Mouse (Mus musculus) midbrain, postnatal 0 days (tissue): ENCODE measurements around the gene Cnn2. TPM values are rescaled to one million over a fixed set of nuclear protein-coding genes. Genes with fewer than 3 reads are reported as not detected.
A peak's percentile ranks its signal among the peaks of the same experiment; 100 is the strongest.

Experiments used
- ATAC-seq: fragments of 200-750 bp; cut with Nextera tagmentation; 2 replicates; pipeline ENCODE4 v1.8.0; 2017; ENCODE audit warnings: moderate number of reproducible peaks, mild to moderate bottlenecking, moderate TSS enrichment, moderate library complexity; ENCODE audit not compliant: low FRiP score
- DNase-seq: peaks from one replicate; pipeline ENCODE4 v3.0.0-alpha.2; 2015; ENCODE audit warnings: low spot score
- H3K27ac ChIP-seq: fragments of 300-500 bp; sonication (generic); 2 replicates; pipeline ENCODE4 v1.5.1; 2014; ENCODE audit warnings: low read depth, mild to moderate bottlenecking, low read length, mixed read lengths
- H3K27me3 ChIP-seq: fragments of 300-500 bp; sonication (generic); 2 replicates; pipeline ENCODE4 v1.6.1; 2014; ENCODE audit warnings: low read length, control low read depth, mixed read lengths; ENCODE audit not compliant: insufficient read depth
- H3K36me3 ChIP-seq: fragments of 300-500 bp; sonication (generic); 2 replicates; pipeline ENCODE4 v1.6.1; 2014; ENCODE audit warnings: low read length, control low read depth, mixed read lengths; ENCODE audit not compliant: insufficient read depth
- H3K4me1 ChIP-seq: fragments of 300-500 bp; sonication (generic); 2 replicates; pipeline ENCODE4 v1.6.1; 2014; ENCODE audit warnings: mild to moderate bottlenecking, control low read depth, antibody characterized with exemption, low read length, mixed read lengths; ENCODE audit not compliant: insufficient read depth
- H3K4me2 ChIP-seq: fragments of 300-500 bp; sonication (generic); 2 replicates; pipeline ENCODE4 v1.6.1; 2014; ENCODE audit warnings: low read depth, mild to moderate bottlenecking, low read length, mixed read lengths; ENCODE audit not compliant: poor library complexity, severe bottlenecking
- H3K4me3 ChIP-seq: fragments of 300-500 bp; sonication (generic); 2 replicates; pipeline ENCODE4 v1.5.1; 2014; ENCODE audit warnings: low read depth, mild to moderate bottlenecking, low read length, moderate library complexity
- H3K9ac ChIP-seq: fragments of 300-500 bp; sonication (generic); replicated peaks from 2 replicates; pipeline ENCODE4 v1.6.1; 2014; ENCODE audit warnings: mild to moderate bottlenecking, low read length, moderate library complexity, mixed read lengths; ENCODE audit not compliant: poor library complexity, severe bottlenecking
- H3K9me3 ChIP-seq: fragments of 300-500 bp; sonication (generic); 2 replicates; pipeline ENCODE4 v1.6.1; 2016; ENCODE audit warnings: low read length, control low read depth
- CTCF ChIP-seq: IDR thresholded peaks from 2 replicates; pipeline ENCODE4 v1.5.1; 2016; ENCODE audit warnings: antibody characterized with exemption, mild to moderate bottlenecking
- WGBS: fragments of 180-500 bp; shearing (Covaris S2); extraction: QIAGEN DNeasy Blood & Tissue Kit; methylation state at CpG from one replicate; pipeline ENCODE4 v1.1.7; 2014; 5-methylcytosine and 5-hydroxymethylcytosine counted together
- polyA plus RNA-seq: library from polyadenylated mRNA; unstranded; fragments of >200 nt; fragmentation: Nextera tagmentation; extraction: Ambion mirVana; gene quantifications from 2 replicates; pipeline ENCODE4 v1.2.1, GENCODE M21; 2015
- total RNA-seq: library from RNA; depleted of rRNA; stranded (reverse); fragments of >200 nt; gene quantifications from 2 replicates; pipeline ENCODE4 v1.2.3, GENCODE M21; 2014

Cnn2 gene
- total and polyA plus RNA-seq, 2 experiments from 2014 or later: 12.6 to 19.5 TPM

- no peak for TF ChIP-seq CTCF
- ATAC-seq (no peak), DNase-seq (no peak)
- no peak overlapping the region for H3K4me2 ChIP-seq
- H3K36me3 ChIP-seq: peaks cover 54% of the 10 kb centered on the region
- peaks cover 4% of the 10 kb centered on the region; the same call in 1 of the 2 replicates for H3K4me1 ChIP-seq
- no peak overlapping the region for H3K4me3 ChIP-seq
- H3K27me3 ChIP-seq: no peaks in the 10 kb centered on the region; the same call in 1 of the 2 replicates
- no peak overlapping the region for H3K9ac ChIP-seq
- no peaks in the 10 kb centered on the region for H3K9me3 ChIP-seq
- no peak overlapping the region for H3K27ac ChIP-seq
- 95% methylated on average over 7 of the region's 7 CpGs for WGBS
Measured at GRCm38 (mm10) chr10:79964727-79965126, 23.7 kb upstream of the Cnn2 start.

GRCm38 (mm10) chr10:79965325-79965724 is 23.1 kb upstream of the Cnn2 start:
- Histone ChIP-seq H3K36me3 (peaks cover 54% of the 10 kb centered on the region), H3K4me2 (no peak overlapping the region), H3K4me3 (no peak overlapping the region), H3K9ac (0 out of 2 replicates have a peak overlapping the region, but pooled peaks have one; percentile 2), H3K4me1 (peaks cover 4% of the 10 kb centered on the region; the same call in 1 of the 2 replicates), H3K9me3 (no peaks in the 10 kb centered on the region), H3K27me3 (no peaks in the 10 kb centered on the region; the same call in 1 of the 2 replicates), H3K27ac (no peak overlapping the region)
- TF ChIP-seq CTCF: no peak
- DNase-seq (no peak), ATAC-seq (no peak)
- 86% methylated on average over 5 of the region's 5 CpGs for WGBS

- no peak for ATAC-seq
- H3K4me1 ChIP-seq: no peaks in the 10 kb centered on the region
- no peak overlapping the region for H3K9ac ChIP-seq
- TF ChIP-seq CTCF: no peak
- DNase-seq: no peak
- H3K9me3 ChIP-seq: no peaks in the 10 kb centered on the region
- WGBS: 91% methylated on average over 5 of the region's 5 CpGs
- H3K4me2 ChIP-seq: no peak overlapping the region
- H3K4me3 ChIP-seq: no peak overlapping the region
- no peak overlapping the region for H3K27ac ChIP-seq
- H3K36me3 ChIP-seq: peaks cover 54% of the 10 kb centered on the region
- H3K27me3 ChIP-seq: peaks cover 14% of the 10 kb centered on the region
Measured at GRCm38 (mm10) chr10:79966886-79967400, 21.4 kb upstream of the Cnn2 start.

- H3K4me2 ChIP-seq: no peak overlapping the region
- H3K36me3 ChIP-seq: peaks cover 54% of the 10 kb centered on the region
- TF ChIP-seq CTCF: no peak
- no peaks in the 10 kb centered on the region for H3K9me3 ChIP-seq
- ATAC-seq (no peak), DNase-seq (no peak)
- WGBS: 82% methylated on average over 1 of the region's 1 CpGs
- peaks cover 16% of the 10 kb centered on the region for H3K27me3 ChIP-seq
- no peak overlapping the region for H3K9ac ChIP-seq
- no peak overlapping the region for H3K4me3 ChIP-seq
- no peaks in the 10 kb centered on the region for H3K4me1 ChIP-seq
- no peak overlapping the region for H3K27ac ChIP-seq
Measured at GRCm38 (mm10) chr10:79968181-79968580, 20.2 kb upstream of the Cnn2 start.

- peak; percentile 9 for TF ChIP-seq CTCF
- H3K27ac ChIP-seq: no peak overlapping the region
- DNase-seq (peak; percentile 51), ATAC-seq (no peak)
- no peak overlapping the region for H3K9ac ChIP-seq
- no peak overlapping the region for H3K4me2 ChIP-seq
- peaks cover 16% of the 10 kb centered on the region for H3K27me3 ChIP-seq
- 7% methylated on average over 3 of the region's 3 CpGs for WGBS
- H3K4me3 ChIP-seq: no peak overlapping the region
- no peaks in the 10 kb centered on the region for H3K4me1 ChIP-seq
- H3K36me3 ChIP-seq: peaks cover 44% of the 10 kb centered on the region
- no peaks in the 10 kb centered on the region for H3K9me3 ChIP-seq
Measured at GRCm38 (mm10) chr10:79969124-79969568, 19.2 kb upstream of the Cnn2 start.

- Histone ChIP-seq H3K4me2 (peak within 1 kb of the TSS; percentile 65), H3K27ac (no peak within 1 kb of the TSS), H3K4me3 (peak within 1 kb of the TSS; percentile 38), H3K9ac (peak within 1 kb of the TSS; percentile 51), H3K4me1 (no peaks in the 10 kb centered on the region), H3K36me3 (peaks cover 33% of the 10 kb centered on the region), H3K9me3 (no peaks in the 10 kb centered on the region), H3K27me3 (peaks cover 16% of the 10 kb centered on the region)
- TF ChIP-seq CTCF: no peak
- WGBS: 9% methylated on average over 41 of the region's 47 CpGs
- no peak for DNase-seq
- no peak for ATAC-seq
Measured at GRCm38 (mm10) chr10:79970415-79971182, 17.8 kb upstream of the Cnn2 start, which contains the start of gene Grin3b. TSS of gene Grin3b (plus strand) at chr10:79970715.
